Mouse (Mus musculus) kidney, adult 8-10 months (tissue): ENCODE measurements around the gene En1.

Experiments used
- DNase-seq, 2 experiments: peaks; one replicate each; pipeline ENCODE4 v3.0.0; 2022

The En1 gene

GRCm38 (mm10) chr1:120600516-120601252 lies 1.5 kb upstream of the En1 start:
- DNase-seq = no peak

DNA sequence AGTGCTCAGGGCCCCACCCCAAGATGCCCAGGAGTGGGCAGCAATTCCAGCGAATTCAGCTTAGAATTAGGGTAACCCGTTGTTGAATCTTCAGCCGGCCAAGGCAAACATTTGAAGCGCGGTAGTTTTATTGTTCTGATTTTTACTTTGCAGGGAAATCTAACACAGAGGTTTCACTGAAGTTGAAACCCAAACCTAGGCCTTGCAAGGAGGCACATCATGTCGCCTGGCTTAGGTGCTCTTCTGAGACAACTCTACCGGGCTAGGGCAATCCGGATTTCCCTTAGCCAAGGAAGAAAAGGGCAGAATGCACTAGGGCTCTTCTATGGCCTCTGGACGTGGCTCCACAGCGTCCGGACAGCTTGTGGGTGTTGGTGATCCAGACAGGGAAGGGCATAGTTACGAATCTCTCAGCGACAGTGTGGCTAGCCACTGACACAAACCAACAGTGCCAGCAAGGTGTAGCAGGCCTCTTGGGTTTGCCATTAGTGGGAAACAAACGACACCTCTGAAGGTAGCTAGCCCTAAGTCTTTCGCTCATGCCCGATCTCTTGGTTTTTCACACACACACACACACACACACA lies 873 bp upstream of the En1 start:
- DNase-seq = no peak

GRCm38 (mm10) chr1:120602876-120603655 lies 848 bp downstream of the En1 start:
- no peak for DNase-seq

GRCm38 (mm10) chr1:120603656-120604051 lies 1.4 kb downstream of the En1 start:
- DNase-seq = no peak

DNA sequence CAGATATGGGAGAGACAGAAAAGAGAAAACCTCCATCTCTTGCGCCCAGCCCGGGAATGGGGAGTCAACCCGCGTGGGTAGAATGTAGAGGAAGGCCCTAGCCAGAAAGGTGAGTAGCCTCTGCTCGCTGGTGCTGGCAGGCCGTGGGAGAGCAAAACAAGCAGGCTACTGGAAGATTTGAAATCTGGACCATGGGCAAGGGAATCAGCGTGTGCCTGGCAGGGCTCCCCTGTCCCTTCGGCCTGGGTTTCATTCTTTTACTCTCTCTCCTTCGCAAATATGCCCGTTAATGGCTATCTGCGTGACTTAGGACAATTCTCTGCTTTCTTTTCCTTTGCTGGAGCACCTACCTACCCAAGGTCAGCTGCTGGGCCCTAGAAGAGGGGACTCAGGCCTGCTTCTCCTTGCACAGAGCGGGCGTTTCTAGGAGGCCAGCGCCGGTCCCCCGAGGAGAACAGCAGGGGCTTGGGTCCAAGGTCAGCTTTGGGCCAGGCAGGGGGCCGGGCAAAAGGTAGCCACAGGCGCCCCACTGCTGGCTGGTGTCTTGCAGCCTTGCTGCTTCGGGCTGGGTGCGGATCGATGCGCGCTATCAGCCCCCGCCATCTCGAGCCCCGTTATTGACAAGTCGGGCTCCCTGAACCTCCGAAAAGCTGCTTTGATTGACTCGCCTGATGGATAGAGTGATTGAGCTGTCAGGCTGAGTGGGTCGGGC lies 2.4 kb downstream of the En1 start:
- DNase-seq = no peak

- DNase-seq = no peak
These were observed 2.9 kb downstream of the En1 start for GRCm38 (mm10) chr1:120605143-120605435.

GRCm38 (mm10) chr1:120605521-120606310 lies 3.5 kb downstream of the En1 start:
- no peak for DNase-seq

DNA sequence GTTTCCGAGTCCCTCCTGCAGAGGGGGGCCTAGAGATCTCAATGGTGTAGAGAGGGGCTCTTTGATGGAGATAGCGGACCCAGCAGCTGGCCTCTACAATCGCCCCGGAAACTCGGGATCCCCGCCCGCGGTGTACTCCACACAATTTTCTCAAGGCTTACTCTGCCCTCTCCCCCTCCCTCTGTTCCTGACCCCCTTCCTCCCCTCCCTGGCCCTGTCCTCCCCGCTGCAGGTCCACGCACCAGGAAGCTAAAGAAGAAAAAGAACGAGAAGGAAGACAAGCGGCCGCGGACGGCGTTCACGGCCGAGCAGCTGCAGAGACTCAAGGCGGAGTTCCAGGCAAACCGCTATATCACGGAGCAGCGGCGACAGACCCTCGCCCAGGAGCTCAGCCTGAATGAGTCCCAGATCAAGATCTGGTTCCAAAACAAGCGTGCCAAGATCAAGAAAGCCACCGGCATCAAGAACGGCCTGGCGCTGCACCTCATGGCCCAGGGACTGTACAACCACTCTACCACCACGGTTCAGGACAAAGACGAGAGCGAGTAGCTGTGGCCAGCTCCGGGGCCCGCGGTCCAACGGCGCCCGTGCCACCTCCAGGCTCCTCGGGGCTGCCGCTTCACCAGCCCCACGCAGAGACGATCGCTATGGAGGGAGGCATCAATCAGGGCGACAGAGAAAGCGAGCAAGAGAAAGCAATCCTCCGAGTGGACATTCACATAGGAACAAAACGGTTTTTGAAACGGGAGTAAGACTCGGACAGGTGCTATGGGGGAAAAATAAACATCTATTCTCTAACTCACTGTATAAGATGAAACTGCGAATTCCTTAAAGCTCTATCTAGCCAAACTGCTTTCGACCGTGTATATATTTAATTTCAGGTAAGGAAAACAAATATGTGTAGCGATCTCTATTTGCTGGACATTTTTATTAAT lies 4.7 kb downstream of the En1 start:
- DNase-seq = no peak

DNA sequence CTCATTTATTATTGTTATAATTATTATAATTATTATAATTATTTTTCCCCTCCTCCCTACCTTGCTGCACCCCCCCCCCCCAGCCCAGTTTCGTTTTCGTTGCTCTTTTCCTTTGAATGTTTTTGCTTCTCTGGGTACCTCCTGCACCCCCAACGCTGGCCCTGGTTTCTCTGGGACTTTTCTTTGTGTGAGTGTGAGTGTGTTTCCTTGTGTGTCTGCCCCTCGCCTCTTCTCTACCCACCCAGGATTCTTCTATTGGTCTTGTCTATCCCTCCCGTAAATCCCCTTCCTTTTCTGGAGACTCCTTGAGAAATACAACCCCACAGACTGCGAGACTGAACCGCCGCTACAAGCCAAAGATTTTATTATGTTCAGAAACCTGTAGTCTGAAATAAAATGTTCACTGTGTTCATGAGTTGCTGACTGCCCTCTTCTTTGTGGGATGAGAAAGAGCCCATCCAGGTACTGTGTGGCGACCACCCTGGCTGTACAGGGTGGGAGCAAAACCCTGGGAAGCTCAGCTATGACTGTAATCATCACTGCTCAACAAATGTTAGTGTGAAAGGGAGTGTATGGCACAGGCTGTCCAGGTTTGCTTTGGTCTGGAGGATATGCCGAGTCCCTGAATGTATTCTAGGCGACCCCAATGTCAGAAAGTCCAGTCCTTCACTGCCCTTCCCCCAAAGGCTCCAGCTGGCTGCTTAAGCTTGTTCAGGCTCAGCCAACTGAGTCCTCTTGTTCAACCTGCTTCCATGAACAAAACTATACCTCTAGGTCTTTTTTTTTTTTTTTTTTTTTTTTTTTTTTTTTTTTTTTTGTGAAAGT lies 5.6 kb downstream of the En1 start:
- DNase-seq = no peak

DNA sequence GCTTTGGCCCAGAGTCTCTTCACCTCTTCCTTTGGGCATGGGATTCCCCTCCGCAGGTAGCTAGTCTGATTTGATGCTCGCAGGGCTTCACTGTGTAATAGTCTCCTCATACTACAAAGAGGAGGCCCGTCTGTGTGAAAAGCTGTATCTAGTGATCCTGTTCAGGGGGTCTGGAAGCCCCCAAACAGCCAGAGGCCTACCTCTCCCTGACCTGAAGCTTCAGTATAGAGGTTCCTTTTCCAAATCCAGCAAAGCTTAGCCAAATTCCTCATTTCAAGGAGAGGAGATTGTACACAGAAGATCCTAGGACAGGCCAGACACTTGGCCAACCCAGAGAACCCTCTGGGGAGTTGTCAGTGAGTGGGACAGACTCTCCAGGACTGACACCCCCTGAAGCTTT lies 6.2 kb downstream of the En1 start:
- DNase-seq = no peak

- no peak for DNase-seq
These were observed 7.4 kb downstream of the En1 start for GRCm38 (mm10) chr1:120609611-120610010.

- no peak for DNase-seq
These were observed 11.5 kb downstream of the En1 start for GRCm38 (mm10) chr1:120613461-120614306.

- DNase-seq = no peak
These were observed 12.3 kb downstream of the En1 start for GRCm38 (mm10) chr1:120614307-120615100.

- DNase-seq = no peak
These were observed 13.3 kb downstream of the En1 start for GRCm38 (mm10) chr1:120615521-120615920.

DNA sequence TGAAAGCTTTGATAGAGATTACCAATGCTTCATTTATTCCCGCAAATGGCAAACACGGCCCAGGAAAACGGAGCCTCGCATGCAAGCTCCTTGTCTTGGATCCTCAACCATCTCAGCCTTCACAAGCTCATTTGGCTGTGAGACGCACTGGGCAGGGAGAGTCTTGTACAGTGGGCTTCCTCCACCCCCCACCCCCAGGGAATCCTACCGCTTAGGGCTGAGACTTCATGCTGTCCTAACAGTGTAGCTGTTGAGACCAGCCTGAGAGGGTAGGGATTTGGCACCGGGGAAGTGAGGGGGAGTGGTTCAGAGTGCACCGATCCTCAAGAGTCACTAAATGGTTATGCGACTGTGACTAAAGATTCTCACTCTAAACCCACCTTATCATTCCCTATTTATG lies 13.7 kb downstream of the En1 start:
- DNase-seq = no peak

- DNase-seq = no peak
These were observed 19.2 kb downstream of the En1 start for GRCm38 (mm10) chr1:120621383-120621782.

DNA sequence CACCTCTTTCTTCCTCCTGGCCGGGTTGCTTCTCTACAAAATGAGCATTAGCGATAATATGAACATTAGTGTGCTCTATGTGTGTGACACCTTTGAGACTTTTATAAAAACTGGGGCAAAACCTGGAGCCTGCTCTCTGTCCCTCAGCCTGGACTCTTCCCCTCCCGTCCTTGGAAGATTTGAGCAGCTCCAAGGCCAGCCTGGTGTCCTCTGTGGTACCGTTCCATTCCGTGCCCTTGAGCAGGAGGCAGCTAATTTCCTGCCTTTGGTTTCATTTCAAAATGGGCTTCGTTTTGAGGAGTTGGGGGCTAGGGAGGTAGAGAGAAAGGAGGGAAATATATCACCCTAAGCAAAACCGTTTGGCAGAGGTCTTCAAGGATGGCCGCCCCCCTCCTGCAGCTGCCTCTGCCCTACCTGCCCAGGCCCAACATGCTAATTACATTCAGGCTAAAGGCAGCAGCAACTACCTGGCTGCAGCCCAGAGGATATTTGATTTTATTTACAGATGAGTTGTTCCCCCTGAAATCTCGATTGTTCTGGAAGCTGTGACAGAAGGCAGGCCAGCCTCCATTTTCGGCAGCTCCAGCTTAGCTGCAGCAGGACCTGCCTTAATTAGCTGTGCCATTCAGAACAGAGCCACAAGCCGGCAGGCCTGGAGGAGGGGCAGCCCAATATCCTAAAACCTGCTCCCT lies 24.9 kb downstream of the En1 start:
- no peak for DNase-seq

- no peak for DNase-seq
These were observed 25.4 kb downstream of the En1 start for GRCm38 (mm10) chr1:120627622-120628001.
